Mouse (Mus musculus) gastrocnemius, adult 8-10 months (tissue): ENCODE results near the gene Stk11. TPM values are rescaled to one million over a fixed set of nuclear protein-coding genes. Genes with fewer than 3 reads are reported as not detected.
"Not testable (repeated sequence)": the region's sequence is repeated elsewhere in the genome, so short reads cannot be mapped to it uniquely, and the experiment has no call there.

Experiments used
- DNase-seq, 2 experiments: peaks; one replicate each; pipeline ENCODE4 v3.0.0; 2022; ENCODE audit warnings: low spot score in 2 of 2
- total RNA-seq, 4 experiments: library from RNA; stranded (reverse); gene quantifications; 2 replicates each; pipeline ENCODE4 v1.2.4; 2022

Stk11 gene
- total RNA-seq, 4 experiments from 2014 or later = 157 to 173 (median 162) TPM

- DNase-seq = no peak
Observed at GRCm38 (mm10) chr10:80156752-80157053, 41.1 kb downstream of the Stk11 start.

- DNase-seq = no peak
Observed at GRCm38 (mm10) chr10:80157141-80157929, 41.7 kb downstream of the Stk11 start.

- DNase-seq = peak in 1 of 2 experiments; percentile 61
Observed at GRCm38 (mm10) chr10:80158307-80158986, 42.8 kb downstream of the Stk11 start.

GRCm38 (mm10) chr10:80159021-80159560 is 43.5 kb downstream of the Stk11 start:
- DNase-seq = peak in 1 of 2 experiments; percentile 59

DNA sequence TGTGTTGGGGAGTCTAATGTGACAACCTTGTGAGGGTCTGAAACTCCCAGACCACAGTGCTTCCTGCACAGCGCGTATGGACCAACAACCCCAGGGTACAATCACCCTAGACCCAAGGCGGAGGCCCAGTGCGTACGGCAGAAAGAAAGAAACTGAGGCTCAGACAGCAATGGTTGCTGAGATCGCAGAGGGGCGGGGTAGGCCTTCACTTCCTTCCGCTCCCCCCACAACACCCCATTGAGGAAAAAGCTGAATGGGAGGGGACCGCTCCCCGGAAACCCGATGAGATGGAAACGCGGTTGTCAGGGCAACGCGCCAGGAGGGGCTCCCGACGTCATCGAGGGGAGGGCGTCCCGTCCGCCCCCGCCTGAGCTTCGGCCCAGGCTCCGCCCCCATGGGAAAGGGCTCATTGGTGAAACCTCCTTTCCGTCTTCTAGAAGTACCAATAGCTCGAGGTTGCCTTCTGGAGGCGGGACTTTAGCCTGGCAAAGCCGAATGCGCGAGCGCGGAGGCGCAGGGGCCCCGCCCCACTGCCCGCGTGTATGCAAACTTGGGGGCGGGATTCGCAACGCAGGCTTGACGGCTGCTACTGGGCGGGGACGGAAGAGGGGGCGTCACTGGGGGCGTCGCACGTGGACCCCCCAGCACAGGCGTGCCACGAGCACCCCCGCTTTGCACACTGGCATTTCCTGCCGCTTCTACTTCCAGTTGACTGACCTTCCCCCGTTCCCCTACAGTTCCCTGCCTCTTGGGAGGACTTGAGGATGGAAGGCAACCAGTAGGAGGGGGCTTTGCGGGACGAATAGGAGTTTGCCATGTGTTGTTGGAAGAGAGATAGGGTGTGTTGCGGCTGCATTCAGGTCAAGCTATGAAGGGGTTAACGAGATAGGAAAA is 44.2 kb downstream of the Stk11 start:
- DNase-seq = peak; percentile 95 to 98

GRCm38 (mm10) chr10:80160455-80161371 is 45.1 kb downstream of the Stk11 start:
- peak; percentile 81 to 84 for DNase-seq

- no peak for DNase-seq
Observed at GRCm38 (mm10) chr10:80161522-80162242, 46.1 kb downstream of the Stk11 start.

DNA sequence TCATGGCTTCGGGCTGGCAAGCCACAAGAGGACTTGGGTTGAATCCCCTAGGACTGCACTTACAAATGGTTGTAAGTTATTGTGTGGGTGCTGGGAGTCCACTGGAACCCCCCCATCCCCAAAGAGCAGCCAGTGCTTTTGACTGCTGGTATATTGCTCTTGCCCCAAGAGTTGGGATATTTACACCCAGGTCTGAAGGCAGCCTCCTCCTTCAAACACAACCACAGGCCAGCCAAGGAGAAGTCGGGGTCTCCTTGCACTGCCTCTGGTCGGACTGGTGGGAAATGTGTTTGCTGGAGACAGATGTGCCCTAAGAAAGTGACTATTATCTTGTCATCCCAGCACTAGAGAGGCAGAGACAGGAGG is 46.6 kb downstream of the Stk11 start:
- DNase-seq = no peak

DNA sequence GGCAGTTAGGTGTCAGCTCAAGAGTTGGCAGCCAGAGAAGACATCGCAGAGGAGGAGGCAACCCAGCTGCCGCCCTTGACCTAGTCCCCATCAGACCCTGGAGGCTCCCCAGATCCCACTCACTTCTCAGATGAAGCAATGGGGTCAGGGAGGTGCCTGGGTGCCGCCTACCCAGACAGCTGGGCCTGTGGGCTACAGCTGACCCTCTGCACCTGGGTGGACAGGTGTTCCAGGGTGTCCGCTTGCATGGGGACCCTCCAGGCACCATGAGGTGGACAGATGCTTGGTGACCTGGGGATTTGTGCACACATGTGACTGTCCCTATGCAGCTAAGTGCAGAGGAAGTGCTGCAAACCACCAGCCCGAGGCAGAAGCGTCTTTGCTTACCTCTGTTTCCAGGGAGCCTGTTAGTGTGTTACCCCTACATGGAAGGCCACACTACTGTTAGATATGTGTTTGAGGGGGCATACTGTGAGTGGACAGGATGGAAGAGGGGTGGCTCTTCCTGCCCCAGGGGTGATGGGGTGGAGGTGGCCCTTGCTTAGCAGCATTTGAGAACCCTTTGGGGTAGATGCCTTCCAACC is 47.2 kb downstream of the Stk11 start:
- no peak for DNase-seq

- peak in 1 of 2 experiments; percentile 62 for DNase-seq
Observed at GRCm38 (mm10) chr10:80163721-80164120, 48.1 kb downstream of the Stk11 start.

GRCm38 (mm10) chr10:80164161-80164997 is 48.8 kb downstream of the Stk11 start:
- no peak for DNase-seq

DNA sequence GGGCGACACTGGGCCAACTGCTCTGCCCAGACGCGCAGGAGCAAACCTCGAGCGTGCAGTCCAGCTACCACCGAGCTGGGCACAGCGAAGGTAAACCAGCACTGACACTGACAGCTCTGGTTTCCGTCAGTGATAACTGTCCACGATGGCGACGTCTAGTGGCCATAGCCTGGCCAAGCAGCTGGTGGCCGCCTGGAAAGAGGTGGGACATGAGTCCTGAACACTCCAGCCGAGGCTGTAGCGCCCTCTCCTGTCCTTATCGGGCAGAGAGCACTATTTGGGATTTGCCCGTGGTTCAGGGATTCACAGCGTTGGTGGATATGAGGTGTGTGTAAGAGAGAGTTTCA is 49.4 kb downstream of the Stk11 start:
- peak; percentile 96 to 97 for DNase-seq

DNA sequence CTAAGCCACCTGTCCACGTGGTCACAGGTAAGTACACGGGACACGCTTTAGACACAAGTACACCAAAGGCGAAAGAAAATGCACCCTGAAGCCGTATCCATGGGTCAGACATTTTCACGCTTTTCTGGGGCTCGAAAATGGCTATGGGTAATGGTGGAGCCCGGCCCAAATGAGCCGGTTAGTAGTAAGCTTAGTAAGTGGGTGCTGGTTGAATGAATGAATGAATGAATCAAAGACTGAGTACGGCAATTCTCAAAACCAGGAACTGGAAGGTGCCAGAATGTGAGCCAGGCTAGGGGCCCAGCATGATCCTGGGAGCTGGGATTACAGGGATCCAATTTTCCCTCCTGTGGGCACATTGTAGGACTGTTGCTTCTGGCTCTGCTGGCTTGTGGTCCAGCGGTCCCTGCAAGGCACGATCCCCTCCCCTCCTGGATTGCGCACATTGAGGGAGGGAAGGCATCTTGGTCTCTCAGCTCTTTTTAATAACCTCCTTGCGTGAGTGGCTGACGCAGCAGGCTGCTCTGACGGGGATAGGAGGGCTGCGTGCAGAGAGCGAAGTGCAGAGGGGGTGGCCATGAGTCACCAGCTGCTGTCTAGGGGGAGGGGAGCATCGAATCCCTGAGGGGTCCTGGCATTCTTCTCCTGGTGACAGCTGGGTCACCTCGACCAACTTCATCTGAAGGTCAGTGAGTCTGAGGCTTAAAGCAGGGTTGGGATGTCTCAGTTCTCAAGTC is 50.0 kb downstream of the Stk11 start, which contains the start of gene Cirbp:
Cirbp (plus strand) TSS at position 594 of the 737 bp plus-strand sequence.
- DNase-seq = no peak

DNA sequence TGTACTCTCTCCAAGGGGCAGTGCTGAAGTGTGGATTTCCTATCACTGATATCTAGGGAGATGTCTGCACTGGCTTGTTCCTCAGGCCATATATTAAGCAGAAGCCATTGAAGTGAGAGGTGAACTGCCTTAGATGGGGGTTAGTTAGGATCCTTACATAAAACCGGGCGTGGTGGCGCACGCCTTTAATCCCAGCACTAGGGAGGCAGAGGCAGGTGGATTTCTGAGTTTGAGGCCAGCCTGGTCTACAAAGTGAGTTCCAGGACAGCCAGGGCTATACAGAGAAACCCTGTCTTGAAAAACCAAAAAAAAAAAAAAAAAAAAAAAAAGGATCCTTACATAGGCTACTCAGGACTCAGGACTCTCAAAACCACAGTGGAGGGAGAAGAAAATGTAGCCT is 50.5 kb downstream of the Stk11 start:
- DNase-seq = not testable (repeated sequence)

- DNase-seq = peak; percentile 97 to 98
Observed at GRCm38 (mm10) chr10:80167460-80168037, 51.9 kb downstream of the Stk11 start.

DNA sequence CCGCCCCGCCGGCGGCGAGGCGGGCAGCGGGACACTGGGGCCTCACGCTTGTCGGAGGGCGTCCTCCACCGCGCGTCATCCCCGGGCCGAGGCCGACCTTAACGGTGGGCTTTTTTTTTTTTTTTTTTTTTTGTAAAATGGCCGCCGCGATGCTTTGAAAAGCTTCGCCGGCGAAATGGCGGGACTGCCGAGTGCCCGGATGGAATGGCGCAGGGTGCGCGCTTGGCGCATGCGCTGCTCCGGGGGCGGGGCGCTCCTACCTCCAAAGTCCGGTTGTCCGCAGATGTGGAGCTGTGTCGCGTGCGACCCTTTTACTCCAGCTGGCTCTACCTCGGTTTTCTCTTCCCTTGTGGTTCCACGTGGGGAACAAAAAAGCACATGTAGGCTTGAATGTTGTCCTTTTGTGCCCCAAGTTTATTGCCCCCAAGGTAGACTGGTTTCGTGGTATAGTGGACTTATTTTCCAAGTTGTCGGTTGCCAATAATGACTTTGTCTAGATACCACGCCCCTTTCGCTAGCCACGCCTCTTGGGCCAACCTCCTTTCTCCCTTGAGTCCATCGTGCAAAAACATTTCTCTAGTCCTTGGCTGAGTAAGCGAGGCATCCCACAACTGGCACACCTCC is 52.5 kb downstream of the Stk11 start:
- peak; percentile 90 to 95 for DNase-seq

DNA sequence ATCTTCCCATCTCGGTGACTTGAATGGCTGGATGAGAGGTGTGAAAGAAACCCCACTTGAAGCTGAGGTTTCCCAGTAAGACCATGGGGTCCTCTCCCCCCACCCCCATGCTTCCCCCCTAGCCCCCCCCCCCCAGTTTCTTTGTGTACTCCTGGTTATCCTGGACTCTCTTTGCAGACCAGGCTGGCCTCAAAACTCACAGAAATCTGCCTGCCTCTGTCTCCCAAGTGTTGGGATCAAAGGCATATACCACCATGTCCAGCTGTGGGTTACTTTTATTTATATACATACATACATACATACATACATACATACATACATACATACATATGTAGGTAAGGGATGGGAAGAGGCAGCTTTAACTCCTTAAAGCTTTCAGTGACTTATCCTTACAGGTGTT is 53.5 kb downstream of the Stk11 start:
- DNase-seq = no peak
